ENCODE assay signal across 18 mouse cellular contexts in genomic region chr10:56485746-56486145, GRCm38 (mm10).
DNase-seq lines count a peak whose midpoint lies in the region; ATAC-seq and TF ChIP-seq lines count a peak whose summit lies in the region.
"Had no signal": no experiment of that assay in that cellular context is flagged by ENCODE, and none has a peak within 500 bp of the region (broad histone marks: within the 10 kb centered on the region; RNA-seq: fewer than 3 reads in every experiment).

No protein-coding gene starts in this region.

- no peak overlapping the region for H3K27ac ChIP-seq in layer of hippocampus, adult 2 months
- H3K27ac ChIP-seq in forebrain, embryonic 15.5 days (replicated peaks): no peak overlapping the region
- H3K27ac ChIP-seq: embryonic facial prominence, embryonic 12.5 days; forebrain, embryonic 12.5 days; heart, embryonic 13.5 days; hindbrain, embryonic 15.5 days had no signal

- peak overlapping the region; percentile 49 for H3K4me2 ChIP-seq in myocyte (ENCODE audit: low read depth)
- H3K4me2 ChIP-seq in forebrain, embryonic 15.5 days (replicated peaks): no peak overlapping the region
- H3K4me2 ChIP-seq: embryonic facial prominence, embryonic 12.5 days; forebrain, embryonic 12.5 days; heart, embryonic 13.5 days; hindbrain, embryonic 15.5 days had no signal

- no peaks in the 10 kb centered on the region for H3K36me3 ChIP-seq in myocyte (ENCODE audit: control insufficient read depth, insufficient read depth)
- no peaks in the 10 kb centered on the region for H3K36me3 ChIP-seq in forebrain, embryonic 15.5 days
- H3K36me3 ChIP-seq: embryonic facial prominence, embryonic 12.5 days; forebrain, embryonic 12.5 days; heart, embryonic 13.5 days; hindbrain, embryonic 15.5 days had no signal

- no peak for ATAC-seq in forebrain, embryonic 15.5 days (replicated peaks)

- peaks cover 5% of the 10 kb centered on the region; the same call in 1 of the 2 replicates for H3K4me1 ChIP-seq in forebrain, embryonic 15.5 days
- H3K4me1 ChIP-seq: embryonic facial prominence, embryonic 12.5 days; forebrain, embryonic 12.5 days; hindbrain, embryonic 15.5 days had no signal

- no peaks in the 10 kb centered on the region for H3K9me3 ChIP-seq in forebrain, embryonic 15.5 days
- H3K9me3 ChIP-seq: embryonic facial prominence, embryonic 12.5 days; forebrain, embryonic 12.5 days; heart, embryonic 13.5 days; hindbrain, embryonic 15.5 days had no signal

- no peak overlapping the region for H3K4me3 ChIP-seq in myocyte
- no peak overlapping the region for H3K4me3 ChIP-seq in layer of hippocampus, adult 2 months
- H3K4me3 ChIP-seq in forebrain, embryonic 15.5 days: no peak overlapping the region
- H3K4me3 ChIP-seq: embryonic facial prominence, embryonic 12.5 days; forebrain, embryonic 12.5 days; heart, embryonic 13.5 days; hindbrain, embryonic 15.5 days had no signal

- 75% methylated on average over 5 of the region's 5 CpGs for WGBS in forebrain, embryonic 15.5 days

- H3ac ChIP-seq in myocyte (ENCODE audit: control insufficient read depth, insufficient read length): no peak overlapping the region

- no peak for TF ChIP-seq CTCF in layer of hippocampus, adult 2 months (conservative IDR thresholded peaks at IDR 0.05)

- TF ChIP-seq POLR2A in myocyte (IDR thresholded peaks at IDR 0.05; ENCODE audit: insufficient read length, low read depth): no peak

- peak; percentile 72 for DNase-seq in adrenal gland, adult 2 months
- no peak for DNase-seq in adrenal gland, postnatal 4 days (ENCODE audit: low spot score in 2 of 2)
- peak; percentile 44 for DNase-seq in ovary, postnatal 36 days (ENCODE audit: low spot score)
- DNase-seq in ovary, postnatal 10 days (ENCODE audit: low spot score): no peak
- DNase-seq in layer of hippocampus, adult 2 months (ENCODE audit: low spot score in 2 of 2): no peak
- DNase-seq in lung, postnatal 4 days: no peak
- DNase-seq: cerebellum, adult 11 months; cerebellum, adult 8-10 months; cerebellum, postnatal 14 days; forebrain, postnatal 0 days; gastrocnemius, postnatal 14 days; heart, postnatal 36 days had no signal

- H3K27me3 ChIP-seq in myocyte (ENCODE audit: control insufficient read depth, insufficient read depth, insufficient read length): no peaks in the 10 kb centered on the region
- no peaks in the 10 kb centered on the region for H3K27me3 ChIP-seq in forebrain, embryonic 15.5 days
- H3K27me3 ChIP-seq: embryonic facial prominence, embryonic 12.5 days; forebrain, embryonic 12.5 days; heart, embryonic 13.5 days; hindbrain, embryonic 15.5 days had no signal

- H3K9ac ChIP-seq in forebrain, embryonic 15.5 days (replicated peaks): no peak overlapping the region
- H3K9ac ChIP-seq: embryonic facial prominence, embryonic 12.5 days; forebrain, embryonic 12.5 days; forebrain, postnatal 0 days; heart, embryonic 13.5 days; hindbrain, embryonic 15.5 days had no signal

- no peaks in the 10 kb centered on the region for H3K79me2 ChIP-seq in myocyte (ENCODE audit: control insufficient read depth, insufficient read depth)

TF ChIP-seq in myocyte, 11 proteins besides CTCF, POLR2A, EP300 and RAD21:
- TF ChIP-seq USF1 (IDR thresholded peaks at IDR 0.05; ENCODE audit: low read depth) (no peak), CEBPB (IDR thresholded peaks at IDR 0.05; ENCODE audit: insufficient read depth, poor library complexity, severe bottlenecking) (no peak), POLR2AphosphoS2 (IDR thresholded peaks at IDR 0.05; ENCODE audit: insufficient read length, low read depth) (no peak), MYOD1 (IDR thresholded peaks at IDR 0.05; ENCODE audit: control insufficient read depth in 1 of 3, insufficient read length in 2 of 3, low read depth in 2 of 3) (no peak), SRF (IDR thresholded peaks at IDR 0.05; ENCODE audit: control insufficient read depth, insufficient read length, low read depth) (no peak), MYOG (IDR thresholded peaks at IDR 0.05; ENCODE audit: control insufficient read depth in 1 of 3, insufficient read depth in 1 of 3, insufficient read length in 2 of 3, low read depth in 2 of 3) (no peak), REST (IDR thresholded peaks at IDR 0.05; ENCODE audit: insufficient read depth, insufficient read length) (no peak), TCF12 (IDR thresholded peaks at IDR 0.05; ENCODE audit: insufficient read depth, poor library complexity, severe bottlenecking) (no peak), E2F4 (IDR thresholded peaks at IDR 0.05; ENCODE audit: insufficient read depth) (no peak), TCF3 (IDR thresholded peaks at IDR 0.05; ENCODE audit: insufficient read length, low read depth) (no peak), MAX (IDR thresholded peaks at IDR 0.05; ENCODE audit: low read depth) (no peak)

Comparison
In these comparisons a context has a peak if more than half of its experiments do, and no peak if none do; other contexts are left out.
1. DNase-seq: peak in adrenal gland, adult 2 months (single experiment) and ovary, postnatal 36 days (single experiment); none in adrenal gland, postnatal 4 days (0 of 2), ovary, postnatal 10 days (single experiment), layer of hippocampus, adult 2 months (0 of 2) and lung, postnatal 4 days (0 of 2).